Mouse (Mus musculus) limb, embryonic 12.5 days (tissue): ENCODE results near the gene Phf23. TPM values are rescaled to one million over a fixed set of nuclear protein-coding genes. Genes with fewer than 3 reads are reported as not detected.

ENCODE experiments used
- ATAC-seq: fragments of 200-750 bp; cut with Nextera tagmentation; 2 replicates; pipeline ENCODE4 v1.8.0; 2017; ENCODE audit warnings: low read depth, moderate TSS enrichment; ENCODE audit not compliant: insufficient number of reproducible peaks, insufficient read depth, low FRiP score, low TSS enrichment
- H3K27ac ChIP-seq: fragments of 300-500 bp; sonication (generic); 2 replicates; pipeline ENCODE4 v1.5.1; 2016; ENCODE audit warnings: mild to moderate bottlenecking, moderate library complexity
- H3K27me3 ChIP-seq: fragments of 300-500 bp; sonication (generic); 2 replicates; pipeline ENCODE4 v1.6.1; 2016; ENCODE audit warnings: mild to moderate bottlenecking, moderate library complexity
- H3K36me3 ChIP-seq: fragments of 300-500 bp; sonication (generic); 2 replicates; pipeline ENCODE4 v1.6.1; 2016; ENCODE audit warnings: mild to moderate bottlenecking, moderate library complexity
- H3K4me1 ChIP-seq: fragments of 300-500 bp; sonication (generic); replicated peaks from 2 replicates; pipeline ENCODE4 v1.6.1; 2016
- H3K4me2 ChIP-seq: fragments of 300-500 bp; sonication (generic); 2 replicates; pipeline ENCODE4 v1.6.1; 2016; ENCODE audit warnings: mild to moderate bottlenecking, moderate library complexity
- H3K4me3 ChIP-seq: fragments of 300-500 bp; sonication (generic); replicated peaks from 2 replicates; pipeline ENCODE4 v1.5.1; 2016; ENCODE audit warnings: mild to moderate bottlenecking
- H3K9ac ChIP-seq: fragments of 300-500 bp; sonication (generic); replicated peaks from 2 replicates; pipeline ENCODE4 v1.6.1; 2016; ENCODE audit warnings: mild to moderate bottlenecking, moderate library complexity
- H3K9me3 ChIP-seq: fragments of 300-500 bp; sonication (generic); 2 replicates; pipeline ENCODE4 v1.6.1; 2016; ENCODE audit warnings: mild to moderate bottlenecking, moderate library complexity
- WGBS: fragments of 180-500 bp; shearing (Covaris S2); methylation state at CpG from one replicate; pipeline ENCODE4 v1.1.7; 2016; 5-methylcytosine and 5-hydroxymethylcytosine counted together
- polyA plus RNA-seq: library from polyadenylated mRNA; unstranded; fragments of >200 nt; fragmentation: Nextera tagmentation; extraction: Ambion mirVana; gene quantifications from 2 replicates; pipeline ENCODE4 v1.2.1, GENCODE M21; 2016

Gene Phf23
- polyA plus RNA-seq, 1 experiment from 2014 or later = 102 TPM

DNA sequence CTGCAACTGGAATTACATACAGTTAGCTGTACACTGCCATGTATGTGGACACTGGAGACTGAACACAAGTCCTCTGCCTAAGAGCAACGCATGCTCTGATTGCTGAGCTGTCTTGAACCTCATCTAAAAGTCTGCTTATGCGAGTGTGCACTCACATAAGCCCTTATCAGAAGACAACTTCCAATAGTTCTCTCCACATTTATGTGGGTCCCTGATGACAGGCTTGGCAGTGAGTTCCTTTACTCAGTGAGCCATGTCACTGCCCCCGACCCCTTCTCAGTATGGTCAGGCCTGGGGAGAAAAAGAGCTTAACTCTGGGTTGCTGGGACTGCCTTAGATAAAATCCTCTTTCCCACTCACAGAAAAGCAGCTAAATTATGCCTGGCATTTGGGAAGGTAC, 21.1 kb downstream of the Phf23 start, which contains the start of gene Dlg4:
Gene Dlg4 (plus strand): TSS at position 274 of the 400 bp plus-strand sequence.
- WGBS = 89% methylated on average over 3 of the region's 3 CpGs
- peak within 1 kb of the TSS; percentile 87 for H3K4me2 ChIP-seq
- no peak for ATAC-seq

GRCm38 (mm10) chr11:70017199-70017767, 21.7 kb downstream of the Phf23 start:
- peaks cover 55% of the 10 kb centered on the region for H3K4me1 ChIP-seq
- H3K27ac ChIP-seq = peak overlapping the region; percentile 94
- peak overlapping the region; percentile 67; the same call in 1 of the 2 replicates for H3K4me3 ChIP-seq
- no peaks in the 10 kb centered on the region for H3K27me3 ChIP-seq
- H3K4me2 ChIP-seq = peak overlapping the region; percentile 87
- H3K9me3 ChIP-seq = no peaks in the 10 kb centered on the region
- peak overlapping the region; percentile 92; the same call in 1 of the 2 replicates for H3K9ac ChIP-seq
- no peak for ATAC-seq
- 47% methylated on average over 7 of the region's 7 CpGs for WGBS
- peaks cover 19% of the 10 kb centered on the region for H3K36me3 ChIP-seq

More for the DNA sequence above, 21.1 kb downstream of the Phf23 start, which contains the start of gene Dlg4:
- no peaks in the 10 kb centered on the region for H3K9me3 ChIP-seq
- peak within 1 kb of the TSS; percentile 92; the same call in 1 of the 2 replicates for H3K9ac ChIP-seq
- H3K27ac ChIP-seq = peak within 1 kb of the TSS; percentile 94
- H3K27me3 ChIP-seq = no peaks in the 10 kb centered on the region
- H3K4me3 ChIP-seq = peak within 1 kb of the TSS; percentile 67
- H3K4me1 ChIP-seq = peaks cover 51% of the 10 kb centered on the region
- peaks cover 25% of the 10 kb centered on the region for H3K36me3 ChIP-seq

GRCm38 (mm10) chr11:70018131-70018990, 22.8 kb downstream of the Phf23 start:
- Histone ChIP-seq H3K9me3 (no peaks in the 10 kb centered on the region), H3K4me1 (peaks cover 58% of the 10 kb centered on the region), H3K27me3 (no peaks in the 10 kb centered on the region), H3K4me2 (peak overlapping the region; percentile 87), H3K36me3 (peaks cover 9% of the 10 kb centered on the region), H3K4me3 (peak overlapping the region; percentile 67), H3K27ac (peak overlapping the region; percentile 94), H3K9ac (peak overlapping the region; percentile 92)
- under 1% methylated on average over 22 of the region's 25 CpGs for WGBS
- no peak for ATAC-seq

DNA sequence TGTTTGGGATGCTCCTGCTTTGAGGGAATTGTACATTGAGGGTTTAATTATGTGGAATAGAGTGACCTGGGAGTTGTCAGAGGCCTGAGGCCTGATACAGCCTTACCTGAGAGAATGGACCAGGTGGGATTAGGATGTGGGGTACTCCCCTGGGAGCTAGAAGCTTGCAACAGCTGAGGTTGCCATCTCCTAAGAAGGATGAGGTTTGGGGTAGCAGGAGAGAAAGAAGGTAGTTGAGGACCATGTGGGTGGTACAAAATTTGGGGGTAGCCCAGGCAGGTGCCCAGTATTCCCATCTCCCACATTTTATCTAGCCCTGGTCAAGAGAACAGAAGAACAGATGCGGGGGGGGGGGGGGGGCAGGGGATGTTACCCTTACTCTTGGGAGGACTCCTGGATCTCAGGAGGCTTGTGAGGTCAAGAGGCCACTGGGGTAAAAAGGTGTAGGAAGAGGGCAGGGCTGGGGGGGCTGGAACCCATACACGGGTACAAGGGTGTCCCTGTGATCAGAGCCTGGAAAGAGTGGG, 24.0 kb downstream of the Phf23 start:
- 6% methylated on average over 2 of the region's 2 CpGs for WGBS

GRCm38 (mm10) chr11:70020022-70020631, 24.6 kb downstream of the Phf23 start:
- ATAC-seq = no peak
- 13% methylated on average over 8 of the region's 8 CpGs for WGBS
- Histone ChIP-seq H3K27me3 (no peaks in the 10 kb centered on the region), H3K4me3 (peak overlapping the region; percentile 67), H3K36me3 (no peaks in the 10 kb centered on the region), H3K4me2 (peak overlapping the region; percentile 87), H3K27ac (peak overlapping the region; percentile 88), H3K9me3 (no peaks in the 10 kb centered on the region), H3K9ac (peak overlapping the region; percentile 92), H3K4me1 (peaks cover 54% of the 10 kb centered on the region)

More for the DNA sequence above, 24.0 kb downstream of the Phf23 start:
- no peak for ATAC-seq
- Histone ChIP-seq H3K9ac (peak overlapping the region; percentile 92), H3K36me3 (no peaks in the 10 kb centered on the region), H3K4me2 (peak overlapping the region; percentile 87), H3K4me3 (peak overlapping the region; percentile 67), H3K9me3 (no peaks in the 10 kb centered on the region), H3K27ac (peak overlapping the region; percentile 88), H3K4me1 (peaks cover 59% of the 10 kb centered on the region), H3K27me3 (no peaks in the 10 kb centered on the region)

GRCm38 (mm10) chr11:70020731-70021263, 25.2 kb downstream of the Phf23 start:
- under 1% methylated on average over 8 of the region's 8 CpGs for WGBS
- H3K9ac ChIP-seq = no peak overlapping the region
- peak overlapping the region; percentile 67 for H3K4me3 ChIP-seq
- peaks cover 59% of the 10 kb centered on the region for H3K4me1 ChIP-seq
- H3K36me3 ChIP-seq = no peaks in the 10 kb centered on the region
- no peaks in the 10 kb centered on the region for H3K9me3 ChIP-seq
- peak; percentile 76 for ATAC-seq
- H3K27ac ChIP-seq = peak overlapping the region; percentile 88
- H3K27me3 ChIP-seq = no peaks in the 10 kb centered on the region
- peak overlapping the region; percentile 87 for H3K4me2 ChIP-seq

DNA sequence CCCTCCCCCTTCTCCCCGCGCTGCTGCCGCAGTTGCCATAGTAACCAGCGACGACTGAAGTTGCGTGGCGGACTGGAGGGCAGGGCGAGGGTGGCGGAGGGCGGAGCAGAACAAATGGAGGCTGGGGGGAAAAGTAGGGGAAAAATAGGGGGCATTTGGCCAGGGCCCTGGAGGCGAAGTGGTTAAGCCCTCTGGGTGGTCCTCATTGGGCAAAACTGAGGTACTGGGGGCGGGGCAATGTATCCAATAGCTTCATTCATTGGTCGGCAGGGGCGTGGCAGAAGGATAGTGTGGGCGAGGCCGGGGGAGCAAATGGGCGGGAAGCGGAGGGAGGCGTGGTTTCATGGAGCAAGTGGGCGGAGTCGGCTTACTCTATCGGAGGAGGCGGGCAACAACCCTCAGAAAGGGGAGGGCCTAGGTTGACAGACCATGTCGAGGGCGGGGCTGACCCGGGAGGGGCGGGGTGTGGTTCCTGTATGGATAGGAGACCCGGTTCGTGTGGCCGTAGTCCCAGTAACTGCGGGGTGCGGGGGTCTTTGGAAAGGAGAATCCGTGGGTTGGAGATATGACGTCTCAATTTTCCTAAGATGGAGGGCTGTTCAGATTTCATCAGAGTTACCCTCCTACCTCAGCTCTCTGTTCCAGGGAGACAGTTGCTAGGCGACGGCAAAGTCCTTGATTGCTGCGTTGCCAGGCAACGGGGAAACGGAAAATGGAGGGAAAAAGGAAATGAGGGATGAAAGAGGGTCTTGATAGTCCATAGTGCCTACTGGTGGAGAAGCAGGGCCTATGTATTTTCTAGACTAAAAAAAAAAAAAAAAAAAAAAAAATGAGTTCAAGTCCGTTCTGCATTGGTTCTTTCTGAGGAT, 25.9 kb downstream of the Phf23 start:
- Histone ChIP-seq H3K4me2 (peak overlapping the region; percentile 87), H3K9ac (no peak overlapping the region), H3K27ac (peak overlapping the region; percentile 88), H3K27me3 (no peaks in the 10 kb centered on the region), H3K4me3 (peak overlapping the region; percentile 67), H3K4me1 (peaks cover 66% of the 10 kb centered on the region), H3K36me3 (no peaks in the 10 kb centered on the region), H3K9me3 (no peaks in the 10 kb centered on the region)
- peak; percentile 50 for ATAC-seq
- WGBS = 2% methylated on average over 40 of the region's 40 CpGs

DNA sequence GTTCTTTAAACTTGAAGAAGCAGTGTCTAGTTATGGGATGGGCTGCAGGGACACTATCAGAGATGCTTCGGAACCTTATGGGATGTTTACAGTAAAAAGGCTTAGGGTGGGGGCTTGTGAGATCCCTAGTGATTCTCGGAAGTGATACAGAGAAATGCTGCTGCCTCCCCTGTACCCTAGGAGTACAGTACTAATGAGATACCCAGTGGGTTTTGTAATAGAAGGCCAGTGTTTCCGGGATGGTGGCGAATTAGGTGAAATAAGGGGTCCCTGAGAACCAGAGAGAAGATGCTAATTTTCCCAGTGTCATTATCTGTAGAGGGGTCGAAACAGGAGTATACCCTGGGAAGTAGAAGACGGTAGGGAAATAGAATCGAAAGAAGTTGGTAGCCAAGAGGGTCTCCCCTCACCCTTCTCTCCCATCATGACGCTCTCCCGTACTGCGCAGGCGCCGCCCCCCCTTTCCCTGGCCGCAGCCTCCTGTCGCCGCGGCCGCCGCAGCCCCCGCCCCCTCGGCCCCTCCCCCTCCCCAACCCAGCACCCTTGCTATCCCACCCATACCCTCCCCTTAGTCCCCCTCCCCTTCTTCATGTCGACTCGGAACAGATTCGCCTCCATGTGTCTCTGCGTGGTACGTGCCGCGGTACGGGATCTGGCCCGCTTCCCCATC, 28.0 kb downstream of the Phf23 start:
- no peaks in the 10 kb centered on the region for H3K36me3 ChIP-seq
- peaks cover 76% of the 10 kb centered on the region for H3K4me1 ChIP-seq
- peak overlapping the region; percentile 37 for H3K4me3 ChIP-seq
- 8% methylated on average over 20 of the region's 29 CpGs for WGBS
- peak overlapping the region; percentile 44; the same call in 1 of the 2 replicates for H3K9ac ChIP-seq
- no peak overlapping the region for H3K27ac ChIP-seq
- no peak for ATAC-seq
- no peaks in the 10 kb centered on the region for H3K9me3 ChIP-seq
- H3K27me3 ChIP-seq = no peaks in the 10 kb centered on the region
- H3K4me2 ChIP-seq = peak overlapping the region; percentile 56

DNA sequence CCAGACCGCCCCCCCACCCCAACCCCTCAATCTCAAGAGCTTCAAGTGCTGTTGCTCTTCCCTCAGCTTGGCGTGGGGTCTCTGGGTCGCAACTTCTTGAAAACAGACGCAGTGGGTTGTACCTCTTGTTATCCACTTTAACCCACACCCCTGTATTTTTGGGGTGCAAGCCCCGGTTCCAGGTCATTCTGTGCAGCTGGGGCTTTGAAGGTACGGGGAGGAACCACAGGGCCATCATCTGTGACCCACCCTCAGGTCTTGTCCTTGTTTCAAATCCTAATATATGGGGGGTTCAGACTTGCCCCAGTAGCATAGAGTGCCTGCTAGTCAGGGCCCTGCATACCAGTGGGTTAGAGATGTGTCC, 28.6 kb downstream of the Phf23 start:
- Histone ChIP-seq H3K9me3 (no peaks in the 10 kb centered on the region), H3K4me1 (peaks cover 76% of the 10 kb centered on the region), H3K4me3 (peak overlapping the region; percentile 37), H3K27ac (no peak overlapping the region), H3K9ac (peak overlapping the region; percentile 44; the same call in 1 of the 2 replicates), H3K4me2 (peak overlapping the region; percentile 56), H3K36me3 (no peaks in the 10 kb centered on the region), H3K27me3 (no peaks in the 10 kb centered on the region)
- 15% methylated on average over 6 of the region's 6 CpGs for WGBS
- ATAC-seq = no peak

DNA sequence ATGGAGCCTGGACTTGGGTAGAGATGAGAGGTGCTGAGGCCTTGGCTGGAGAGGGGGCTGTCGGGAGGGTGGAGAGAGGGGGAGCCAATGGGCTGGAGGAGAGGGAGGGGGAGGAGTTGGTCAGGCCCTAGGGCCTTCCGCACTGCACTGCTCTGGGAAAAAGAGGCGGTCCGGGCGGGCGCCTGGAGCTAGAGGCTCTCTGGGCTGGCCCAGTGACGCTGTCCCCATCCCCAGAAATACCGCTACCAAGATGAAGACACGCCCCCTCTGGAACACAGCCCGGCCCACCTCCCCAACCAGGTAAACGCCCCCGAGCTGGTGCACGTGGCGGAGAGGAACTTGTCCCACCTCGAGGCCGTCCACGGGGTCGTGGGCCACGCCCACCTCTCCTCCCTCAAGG, 31.1 kb downstream of the Phf23 start:
- ATAC-seq = peak; percentile 58
- 5% methylated on average over 19 of the region's 19 CpGs for WGBS
- Histone ChIP-seq H3K36me3 (peaks cover 16% of the 10 kb centered on the region), H3K4me2 (peak overlapping the region; percentile 52), H3K4me3 (peak overlapping the region; percentile 23), H3K9ac (no peak overlapping the region; the same call in 1 of the 2 replicates), H3K9me3 (no peaks in the 10 kb centered on the region), H3K4me1 (peaks cover 69% of the 10 kb centered on the region), H3K27me3 (no peaks in the 10 kb centered on the region), H3K27ac (peak overlapping the region; percentile 64)
